Mouse (Mus musculus): ENCODE data around the gene Appbp2. TPM values are rescaled to one million over a fixed set of nuclear protein-coding genes. Genes with fewer than 3 reads are reported as not detected.

Gene Appbp2
- total RNA-seq, 2 experiments from 2014 or later, result 7.4 to 8.9 TPM

GRCm38 (mm10) chr11:85157301-85157700 is 77.6 kb downstream of the Appbp2 start:
- DNase-seq, result no peak

GRCm38 (mm10) chr11:85152256-85152930 is 82.5 kb downstream of the Appbp2 start:
- DNase-seq, result no peak

- DNase-seq, result peak; percentile 97
Observed at GRCm38 (mm10) chr11:85139581-85140540, 95.1 kb downstream of the Appbp2 start, which contains the start of gene Usp32. TSS of gene Usp32 (minus strand) at chr11:85140161.

- DNase-seq, result no peak
Observed at GRCm38 (mm10) chr11:85138776-85139474, 96.0 kb downstream of the Appbp2 start.

Other genes with a start within 250 kb of the Appbp2 start
- 1 to 10 TPM; 9.2 to 9.4 TPM for gene Usp32, start 95.0 kb downstream of the Appbp2 start, total RNA-seq (2021)
- not detected for gene 1700125H20Rik, start 64.7 kb downstream of the Appbp2 start, total RNA-seq (2021)
- 1 to 10 TPM; 4.7 to 5.4 TPM for gene Ppm1d, start 76.1 kb upstream of the Appbp2 start, total RNA-seq (2021)
- gene Bcas3, start 118.0 kb upstream of the Appbp2 start, total RNA-seq (2021), result 10 to 100 TPM; 30.1 to 31.5 TPM

Data from gastrocnemius, postnatal 25 days (tissue).